Comparison of ENCODE assay signal across 13 mouse cellular contexts in the genomic region with DNA sequence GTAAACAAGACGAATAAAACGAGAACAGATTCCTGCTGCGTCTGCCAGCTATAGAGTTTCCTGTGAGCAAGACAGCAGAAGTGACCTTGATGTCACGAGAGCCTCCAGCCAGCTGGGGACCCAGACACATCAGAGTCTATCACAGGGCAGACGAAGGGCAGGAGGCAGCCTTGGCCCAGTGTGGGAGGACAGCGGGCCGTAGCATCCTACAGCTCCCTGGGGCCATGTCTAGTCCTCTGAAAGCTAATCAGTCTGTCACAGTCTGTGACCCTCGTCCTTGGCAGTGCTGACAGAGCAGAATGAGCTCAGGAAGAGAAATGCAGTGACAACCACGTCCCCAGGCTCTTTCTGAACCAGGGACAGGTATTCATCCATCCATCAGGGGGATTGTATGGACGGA.
DNase-seq lines count a peak whose midpoint lies in the region; ATAC-seq and TF ChIP-seq lines count a peak whose summit lies in the region.
"Had no signal": no experiment of that assay in that cellular context is flagged by ENCODE, and none has a peak within 500 bp of the region (broad histone marks: within the 10 kb centered on the region; RNA-seq: fewer than 3 reads in every experiment).

No protein-coding gene starts in this region.

- H3K36me3 ChIP-seq in kidney, embryonic 15.5 days, result no peaks in the 10 kb centered on the region
- no peaks in the 10 kb centered on the region for H3K36me3 ChIP-seq in kidney, adult 2 months (ENCODE audit: control insufficient read depth, insufficient read depth, low read length)

- TF ChIP-seq CTCF in kidney, adult 2 months (conservative IDR thresholded peaks at IDR 0.05; ENCODE audit: insufficient read depth, insufficient read length, low read depth, low read length), result no peak

- peak; percentile 86 for ATAC-seq in kidney, embryonic 15.5 days (replicated peaks; ENCODE audit: low FRiP score)
- ATAC-seq in inflammation-experienced regulatory T-cells, adult 6 months, result no peak
- ATAC-seq: forebrain, postnatal 0 days; Patski had no signal

- H3K27me3 ChIP-seq in kidney, embryonic 15.5 days, result no peaks in the 10 kb centered on the region
- H3K27me3 ChIP-seq in kidney, adult 2 months (replicated peaks; ENCODE audit: control insufficient read depth, insufficient read depth, low read length), result no peaks in the 10 kb centered on the region
- H3K27me3 ChIP-seq: Patski had no signal

- TF ChIP-seq POLR2A in kidney, adult 2 months (IDR thresholded peaks at IDR 0.05; ENCODE audit: low read depth, low read length), result no peak

- whole genome bisulfite sequencing in kidney, embryonic 15.5 days, result 23% methylated on average over 10 of the region's 10 CpGs
- 28% methylated on average over 10 of the region's 10 CpGs for WGBS in kidney, adult 2 months

- H3K4me3 ChIP-seq in kidney, embryonic 15.5 days (replicated peaks), result no peak overlapping the region
- no peak overlapping the region for H3K4me3 ChIP-seq in kidney, adult 2 months (ENCODE audit: insufficient read depth, low read depth, low read length)

- peaks cover 7% of the 10 kb centered on the region for H3K4me1 ChIP-seq in kidney, embryonic 15.5 days
- H3K4me1 ChIP-seq in kidney, adult 2 months (ENCODE audit: control insufficient read depth, insufficient read depth, low read length), result no peaks in the 10 kb centered on the region

- no peak overlapping the region for H3K27ac ChIP-seq in kidney, embryonic 15.5 days
- H3K27ac ChIP-seq in kidney, adult 2 months (ENCODE audit: insufficient read depth, low read depth, low read length), result no peak overlapping the region

- H3K4me2 ChIP-seq in kidney, embryonic 15.5 days, result no peak overlapping the region
- H3K4me2 ChIP-seq: lung, embryonic 14.5 days had no signal

- H3K9me3 ChIP-seq in kidney, embryonic 15.5 days (replicated peaks), result no peaks in the 10 kb centered on the region

- H3K9ac ChIP-seq in kidney, embryonic 15.5 days, result no peak overlapping the region
- H3K9ac ChIP-seq: forebrain, postnatal 0 days; lung, embryonic 14.5 days had no signal

- no peak for DNase-seq in kidney, adult 2 months
- DNase-seq in adrenal gland, adult (ENCODE audit: inconsistent age in 2 of 2, low spot score in 1 of 2), result peak; percentile 9 to 58
- peak; percentile 20 for DNase-seq in embryo, embryonic 10 days (ENCODE audit: low spot score)
- DNase-seq in mesoderm, embryonic 11.5 days (ENCODE audit: low read depth, low spot score), result peak; percentile 45
- no peak for DNase-seq in T-cell, adult 2 months (ENCODE audit: low spot score)
- no peak for DNase-seq in layer of hippocampus, adult 8-10 months (ENCODE audit: low spot score in 2 of 2)
- DNase-seq: forebrain, postnatal 0 days; heart, adult 18-20 months; lung, embryonic 14.5 days; right cerebral cortex, postnatal 25 days had no signal

Comparison
In these comparisons a context has a peak if more than half of its experiments do, and no peak if none do; other contexts are left out.
1. DNase-seq: peak in adrenal gland, adult (2 of 2), embryo, embryonic 10 days (single experiment) and mesoderm, embryonic 11.5 days (single experiment); none in kidney, adult 2 months (single experiment), T-cell, adult 2 months (single experiment) and layer of hippocampus, adult 8-10 months (0 of 2).